Mouse (Mus musculus) CH12.LX (cell line): Measurements from ENCODE around the gene Sesn1. TPM values are rescaled to one million over a fixed set of nuclear protein-coding genes. Genes with fewer than 3 reads are reported as not detected.

Source experiments
- DNase-seq: peaks from one replicate; pipeline ENCODE4 v3.0.0-alpha.2; 2013; ENCODE audit errors: extremely low read depth
- H3K27ac ChIP-seq: 2 replicates; pipeline ENCODE4 v1.5.1; 2012; ENCODE audit warnings: low read depth, mild to moderate bottlenecking, control low read depth, moderate library complexity; ENCODE audit not compliant: insufficient read depth
- H3K27me3 ChIP-seq: replicated peaks from 2 replicates; pipeline ENCODE3; 2012; ENCODE audit warnings: inconsistent platforms
- H3K36me3 ChIP-seq, 2 experiments: replicated peaks in 1 of 2; 2 replicates each; pipeline versions ENCODE3 to v1.6.1; 2012; ENCODE audit warnings: inconsistent platforms in 1 of 2, low read length in 1 of 2, mild to moderate bottlenecking in 1 of 2, mixed read lengths in 1 of 2, moderate library complexity in 1 of 2; ENCODE audit not compliant: control insufficient read depth in 1 of 2, insufficient read depth in 1 of 2
- H3K4me1 ChIP-seq, 2 experiments: 2 replicates each; pipeline ENCODE4 v1.6.1; 2012; ENCODE audit warnings: inconsistent platforms in 1 of 2, moderate library complexity in 1 of 2; ENCODE audit not compliant: insufficient read depth in 2 of 2, control insufficient read depth in 1 of 2
- H3K4me2 ChIP-seq: 2 replicates; pipeline ENCODE4 v1.6.1; 2012; ENCODE audit warnings: low read depth, mild to moderate bottlenecking, control low read depth; ENCODE audit not compliant: poor library complexity, insufficient read depth, severe bottlenecking
- H3K4me3 ChIP-seq, 3 experiments: fragments of 150-350 bp in 1 of 3; sonication (generic) in 1 of 3; replicated peaks in 1 of 3; 2 replicates each; pipeline versions ENCODE3 to v1.5.1; 2011 to 2012; ENCODE audit warnings: low read depth in 2 of 3, low read length in 2 of 3, mild to moderate bottlenecking in 2 of 3, moderate library complexity in 2 of 3, control low read depth in 1 of 3, improper control_type of control experiment in 1 of 3, inconsistent platforms in 1 of 3, mixed read lengths in 1 of 3; ENCODE audit not compliant: poor library complexity in 1 of 3
- H3K79me2 ChIP-seq: replicated peaks from 2 replicates; pipeline ENCODE4 v1.6.1; 2012; ENCODE audit warnings: mild to moderate bottlenecking, moderate library complexity; ENCODE audit not compliant: control insufficient read depth, poor library complexity, insufficient read depth, severe bottlenecking; ENCODE audit errors: extremely low read depth
- H3K9ac ChIP-seq: 2 replicates; pipeline ENCODE4 v1.6.1; 2012; ENCODE audit warnings: low read depth, mild to moderate bottlenecking, control low read depth, moderate library complexity; ENCODE audit not compliant: insufficient read depth
- H3K9me3 ChIP-seq: replicated peaks from 2 replicates; pipeline ENCODE3; 2012; ENCODE audit warnings: low read length, inconsistent platforms, mixed read lengths
- EP300 ChIP-seq: IDR thresholded peaks from 2 replicates; pipeline ENCODE4 v1.6.1; 2011; ENCODE audit warnings: low read length, improper control_type of control experiment
- GABPA ChIP-seq: IDR thresholded peaks from 2 replicates; pipeline ENCODE4 v1.6.1; 2012; ENCODE audit warnings: low read depth, low read length, improper control_type of control experiment, inconsistent platforms; ENCODE audit not compliant: insufficient replicate concordance
- IRF4 ChIP-seq: IDR thresholded peaks from 2 replicates; pipeline ENCODE4 v1.6.1; 2014; ENCODE audit warnings: low read depth, mild to moderate bottlenecking, inconsistent platforms, low read length, improper control_type of control experiment
- JUND ChIP-seq: conservative IDR thresholded peaks from 2 replicates; pipeline ENCODE4 v1.6.1; 2011; ENCODE audit warnings: low read depth, low read length, improper control_type of control experiment
- MAFK ChIP-seq: IDR thresholded peaks from 2 replicates; pipeline ENCODE4 v1.6.1; 2011; ENCODE audit warnings: low read length, improper control_type of control experiment; ENCODE audit not compliant: insufficient replicate concordance
- MEF2A ChIP-seq: IDR thresholded peaks from 2 replicates; pipeline ENCODE4 v1.6.1; 2014; ENCODE audit warnings: low read depth, mild to moderate bottlenecking, inconsistent platforms, low read length, improper control_type of control experiment, borderline replicate concordance
- NELFE ChIP-seq: IDR thresholded peaks from 2 replicates; pipeline ENCODE4 v1.6.1; 2011; ENCODE audit warnings: low read depth, low read length, improper control_type of control experiment
- RAD21 ChIP-seq: IDR thresholded peaks from 2 replicates; pipeline ENCODE4 v1.6.1; 2011; ENCODE audit warnings: low read depth, mild to moderate bottlenecking, low read length, improper control_type of control experiment, moderate library complexity
- SIN3A ChIP-seq: IDR thresholded peaks from 2 replicates; pipeline ENCODE4 v1.6.1; 2012; ENCODE audit warnings: low read length, improper control_type of control experiment, inconsistent platforms
- ZKSCAN1 ChIP-seq: IDR thresholded peaks from 2 replicates; pipeline ENCODE4 v1.6.1; 2012; ENCODE audit warnings: low read depth, inconsistent platforms, low read length, improper control_type of control experiment, borderline replicate concordance
- dilution Hi-C: fragments of 300-500 bp; cut with MboI; formaldehyde crosslinking; loops from 2 replicates; pipeline ENCODE4 v1.14.3; 2020; ENCODE audit warnings: low sequenced_read_pairs; ENCODE audit not compliant: extremely low pct_unique_long_range_greater_than_20kb, extremely low pct_ligation_motif_present
- in situ Hi-C: fragments of 300-500 bp; cut with MboI; formaldehyde crosslinking; loops from 3 replicates; pipeline ENCODE4 v1.14.3; 2019; ENCODE audit warnings: low sequenced_read_pairs, low pct_ligation_motif_present, low pct_unique_long_range_greater_than_20kb, mixed read lengths
- polyA plus RNA-seq: library from polyadenylated mRNA; unstranded; fragments of >175 nt; gene quantifications from 2 replicates; pipeline ENCODE4 v1.2.1, GENCODE M21; 2012; ENCODE audit warnings: low read depth; ENCODE audit not compliant: insufficient read length
- total RNA-seq, 2 experiments: library from RNA; depleted of rRNA; stranded (reverse); fragments of 300-350 nt in 1 of 2; fragments of >200 nt in 1 of 2; gene quantifications; 2 replicates each; pipeline ENCODE4 v1.2.3; 2012 to 2014

Gene Sesn1
- total and polyA plus RNA-seq, 3 experiments = 10.4 to 27.8 (median 22.0) TPM

DNA sequence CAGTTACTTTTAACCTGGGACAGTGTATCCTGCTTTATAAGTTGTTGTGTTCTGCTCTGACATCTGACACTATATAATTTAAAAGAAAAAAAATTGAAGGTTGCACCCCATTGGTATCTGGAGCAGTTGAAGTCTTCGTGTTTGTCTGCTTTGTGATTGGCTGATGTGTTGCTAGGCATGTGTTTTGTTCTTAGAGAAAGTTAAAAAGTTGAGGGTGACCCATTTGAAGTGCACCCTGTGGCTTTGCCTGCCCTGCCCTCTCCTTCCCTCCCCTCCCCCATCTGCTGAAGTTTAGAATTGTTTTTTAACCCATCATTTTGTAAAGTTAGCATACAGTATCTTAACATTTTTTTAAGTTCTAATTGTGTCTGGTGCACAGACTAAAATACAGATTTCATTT is 71.0 kb downstream of the Sesn1 start:
- in situ Hi-C loops = loop anchor here (10.0 kb wide), 1 partner anchor 46 kb away; no protein-coding TSS in a partner anchor
- H3K4me1 ChIP-seq = peaks cover 0 to 44% of the 10 kb centered on the region in 2 experiments; a peak in 3 of 4 replicates

GRCm38 (mm10) chr10:41881438-41881837 is 71.7 kb downstream of the Sesn1 start:
- no peak for DNase-seq
- in situ Hi-C loops = loop anchor here (10.0 kb wide), 1 partner anchor 47 kb away; no protein-coding TSS in a partner anchor
- dilution Hi-C loops = no loop called here
- H3K9ac ChIP-seq = no peak overlapping the region
- no peak for TF ChIP-seq MEF2A
- TF ChIP-seq RAD21 = no peak
- TF ChIP-seq MAFK = no peak
- TF ChIP-seq SIN3A = no peak
- no peak for TF ChIP-seq NELFE
- TF ChIP-seq, all 38 proteins: peak for 0
- no peak overlapping the region for H3K4me3 ChIP-seq
- H3K27me3 ChIP-seq = no peaks in the 10 kb centered on the region
- H3K27ac ChIP-seq = no peak overlapping the region
- H3K4me2 ChIP-seq = no peak overlapping the region
- no peaks in the 10 kb centered on the region for H3K9me3 ChIP-seq
- peaks cover 0 to 44% of the 10 kb centered on the region in 2 experiments; a peak in 3 of 4 replicates for H3K4me1 ChIP-seq
- H3K79me2 ChIP-seq = no peaks in the 10 kb centered on the region
- no peaks in the 10 kb centered on the region for H3K36me3 ChIP-seq

More for the DNA sequence above, 71.0 kb downstream of the Sesn1 start:
- DNase-seq = no peak
- dilution Hi-C loops = no loop called here
- no peak overlapping the region for H3K27ac ChIP-seq
- no peaks in the 10 kb centered on the region for H3K9me3 ChIP-seq
- H3K79me2 ChIP-seq = no peaks in the 10 kb centered on the region
- H3K9ac ChIP-seq = no peak overlapping the region
- no peaks in the 10 kb centered on the region for H3K27me3 ChIP-seq
- H3K36me3 ChIP-seq = no peaks in the 10 kb centered on the region
- no peak for TF ChIP-seq RAD21
- no peak overlapping the region for H3K4me2 ChIP-seq
- no peak overlapping the region for H3K4me3 ChIP-seq

DNA sequence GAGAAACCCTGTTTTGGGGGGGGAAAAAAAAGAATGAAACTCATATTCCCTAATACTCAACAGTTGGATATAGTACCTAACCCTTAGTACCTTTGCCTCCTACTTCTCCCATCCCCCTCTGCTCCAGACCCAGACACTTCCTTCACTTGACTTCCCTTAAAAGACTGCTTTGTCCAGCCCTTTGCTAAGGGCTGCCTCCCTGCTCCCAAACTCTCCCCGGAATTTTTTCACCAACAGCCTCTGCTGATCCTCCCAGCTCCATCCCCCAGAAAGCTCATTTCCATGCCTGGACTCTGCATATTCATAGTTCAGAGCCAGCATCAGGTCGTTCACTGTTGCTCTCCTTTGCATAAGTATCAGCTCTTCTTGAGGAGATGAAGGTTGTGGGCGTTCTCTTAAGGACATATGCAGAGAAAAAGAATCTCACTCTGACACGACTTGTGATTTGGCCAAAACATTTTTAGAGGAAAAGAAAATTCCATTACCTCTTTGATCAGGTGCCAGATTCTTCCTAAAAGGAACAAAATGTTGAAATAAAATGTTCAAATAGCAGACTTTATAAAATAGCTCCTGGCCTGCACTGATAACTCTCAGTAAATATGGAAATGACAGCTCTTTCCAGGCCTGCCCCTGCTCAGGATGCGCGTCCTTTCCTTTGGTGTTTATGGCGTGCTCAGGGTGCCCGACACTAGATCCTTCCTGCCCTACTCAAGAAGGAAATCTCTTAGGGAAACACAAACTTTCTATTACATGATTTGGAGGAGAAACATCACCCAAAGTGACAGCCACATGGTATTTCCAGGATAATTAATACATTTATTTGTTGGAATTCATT is 74.2 kb downstream of the Sesn1 start:
- Histone ChIP-seq H3K4me3 (no peak overlapping the region), H3K27me3 (no peaks in the 10 kb centered on the region), H3K9ac (no peak overlapping the region), H3K9me3 (no peaks in the 10 kb centered on the region), H3K36me3 (no peaks in the 10 kb centered on the region), H3K79me2 (no peaks in the 10 kb centered on the region), H3K4me1 (peaks cover 0 to 56% of the 10 kb centered on the region in 2 experiments; a peak in 3 of 4 replicates), H3K27ac (no peak overlapping the region), H3K4me2 (no peak overlapping the region)
- in situ Hi-C loops = loop anchor here (10.0 kb wide), 1 partner anchor 49 kb away; no protein-coding TSS in a partner anchor
- dilution Hi-C loops = no loop called here
- TF ChIP-seq ZKSCAN1 (no peak), MEF2A (no peak), JUND (no peak), EP300 (no peak), GABPA (no peak), IRF4 (no peak)
- DNase-seq = no peak
